Mouse (Mus musculus) neutrophil, adult 5-6 weeks (primary cell): ENCODE data around the gene Cldnd1. TPM values are rescaled to one million over a fixed set of nuclear protein-coding genes. Genes with fewer than 3 reads are reported as not detected.

Source experiments
- total RNA-seq: library from RNA; stranded (forward); fragments of 200-1000 nt; gene quantifications from 2 replicates; pipeline ENCODE4 v1.2.3, GENCODE M21; 2017

The Cldnd1 gene
- total RNA-seq, 1 experiment from 2014 or later = 29.8 TPM

Other genes starting within 250 kb of the Cldnd1 start
- 190 and 210 TPM in 2 replicates for gene St3gal6, start 203.7 kb upstream of the Cldnd1 start, total RNA-seq
- gene Gm813, start 110.9 kb upstream of the Cldnd1 start, total RNA-seq = not detected in 2 replicates
- not detected in 2 replicates for gene E330017A01Rik, start 89.2 kb upstream of the Cldnd1 start, total RNA-seq
- gene Cpox, start 57.6 kb upstream of the Cldnd1 start, total RNA-seq = 13.8 and 14.4 TPM in 2 replicates
- 0.23 and 0.86 TPM in 2 replicates for gene Gpr15, start 8.8 kb upstream of the Cldnd1 start, total RNA-seq
- gene Olfr172, start 35.3 kb downstream of the Cldnd1 start, total RNA-seq = not detected in 2 replicates
- gene Olfr173, start 72.4 kb downstream of the Cldnd1 start, total RNA-seq = not detected in 2 replicates
- gene Olfr175-ps1, start 98.9 kb downstream of the Cldnd1 start, total RNA-seq = not detected in 2 replicates
- 0.25 TPM in 1 of 2 replicates, not detected in the other for gene Olfr177, start 146.9 kb downstream of the Cldnd1 start, total RNA-seq
- gene Olfr178, start 164.2 kb downstream of the Cldnd1 start, total RNA-seq = not detected in 2 replicates
- not detected in 2 replicates for gene Olfr181, start 200.8 kb downstream of the Cldnd1 start, total RNA-seq
- gene Olfr180, start 201.5 kb downstream of the Cldnd1 start, total RNA-seq = not detected in 2 replicates